Mouse (Mus musculus): ENCODE results near the gene Rplp2.

DNA sequence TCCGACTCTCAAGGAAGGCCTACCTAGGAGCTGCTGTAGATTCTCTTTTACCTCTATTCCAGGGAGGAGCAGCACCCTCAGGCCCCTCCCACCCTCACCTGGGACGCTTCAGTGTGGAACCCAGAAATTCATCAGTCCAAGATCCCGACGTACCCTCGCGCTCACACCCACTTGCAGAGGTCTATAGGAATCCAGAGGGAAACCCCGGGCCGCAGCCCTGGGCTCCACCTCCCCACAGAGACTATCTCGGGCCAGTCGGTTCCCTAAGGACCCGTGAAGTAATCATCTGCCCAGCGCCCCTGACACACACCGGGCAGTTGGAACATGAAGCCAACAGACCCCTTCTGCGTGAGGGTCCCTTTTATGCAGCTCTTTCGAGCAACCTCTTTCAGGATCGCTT, 33.8 kb upstream of the Rplp2 start:
- TF ChIP-seq POLR2A (IDR thresholded peaks at IDR 0.05; ENCODE audit: low read depth, low read length) (no peak), CTCF (conservative IDR thresholded peaks at IDR 0.05; ENCODE audit: insufficient read depth, insufficient read length, low read depth, low read length) (no peak)
